Mouse (Mus musculus) liver, embryonic 14.5 days (tissue): ENCODE measurements around the gene Zfp329. TPM values are rescaled to one million over a fixed set of nuclear protein-coding genes. Genes with fewer than 3 reads are reported as not detected.
A peak's percentile ranks its signal among the peaks of the same experiment; 100 is the strongest.

ENCODE experiments used
- ATAC-seq: fragments of 200-750 bp; cut with Nextera tagmentation; 2 replicates; pipeline ENCODE4 v1.8.0; 2017; ENCODE audit warnings: moderate number of reproducible peaks, mild to moderate bottlenecking, moderate library complexity; ENCODE audit not compliant: insufficient read depth
- DNase-seq, 3 experiments: peaks; one replicate each; pipeline ENCODE4 v3.0.0-alpha.2; 2012 to 2013; ENCODE audit warnings: low read depth in 3 of 3, low spot score in 3 of 3
- H3K27ac ChIP-seq: fragments of 300-500 bp; sonication (generic); 2 replicates; pipeline ENCODE4 v1.5.1; 2014; ENCODE audit warnings: moderate library complexity, mild to moderate bottlenecking, control low read depth, inconsistent platforms
- H3K27me3 ChIP-seq: fragments of 300-500 bp; sonication (generic); 2 replicates; pipeline ENCODE4 v1.6.1; 2014; ENCODE audit warnings: mild to moderate bottlenecking, low read length, moderate library complexity; ENCODE audit not compliant: control insufficient read depth, insufficient read depth
- H3K36me3 ChIP-seq: fragments of 300-500 bp; sonication (generic); replicated peaks from 2 replicates; pipeline ENCODE4 v1.6.1; 2014; ENCODE audit warnings: low read depth; ENCODE audit not compliant: control insufficient read depth, insufficient read depth
- H3K4me1 ChIP-seq, 2 experiments: fragments of 200-500 bp in 1 of 2; fragments of 300-500 bp in 1 of 2; sonication (generic) in 1 of 2; replicated peaks; 2 replicates each; pipeline ENCODE4 v1.6.1; 2012 to 2014; ENCODE audit warnings: antibody characterized with exemption in 1 of 2, inconsistent platforms in 1 of 2, low read length in 1 of 2; ENCODE audit not compliant: control insufficient read depth in 2 of 2, insufficient read depth in 2 of 2
- H3K4me2 ChIP-seq: fragments of 300-500 bp; sonication (generic); 2 replicates; pipeline ENCODE4 v1.6.1; 2014; ENCODE audit warnings: low read depth, mild to moderate bottlenecking, control low read depth, moderate library complexity
- H3K4me3 ChIP-seq, 2 experiments: fragments of 200-500 bp in 1 of 2; fragments of 300-500 bp in 1 of 2; sonication (generic) in 1 of 2; 2 replicates each; pipeline ENCODE4 v1.5.1; 2012 to 2014; ENCODE audit warnings: low read depth in 2 of 2, low read length in 2 of 2, mild to moderate bottlenecking in 2 of 2, control low read depth in 1 of 2, inconsistent platforms in 1 of 2, moderate library complexity in 1 of 2; ENCODE audit not compliant: insufficient read depth in 1 of 2
- H3K9ac ChIP-seq: fragments of 300-500 bp; sonication (generic); replicated peaks from 2 replicates; pipeline ENCODE4 v1.6.1; 2014; ENCODE audit warnings: mild to moderate bottlenecking, control low read depth, moderate library complexity
- H3K9me3 ChIP-seq: fragments of 300-500 bp; sonication (generic); 2 replicates; pipeline ENCODE4 v1.6.1; 2016; ENCODE audit warnings: low read length, mixed read lengths; ENCODE audit not compliant: control insufficient read depth
- CTCF ChIP-seq: IDR thresholded peaks from 2 replicates; pipeline ENCODE4 v1.5.1; 2016; ENCODE audit warnings: antibody characterized with exemption, low read depth, control low read depth
- EP300 ChIP-seq: IDR thresholded peaks from 2 replicates; pipeline ENCODE4 v1.6.1; 2016; ENCODE audit warnings: antibody characterized with exemption, low read depth
- WGBS: fragments of 180-500 bp; shearing (Covaris S2); extraction: QIAGEN DNeasy Blood & Tissue Kit; methylation state at CpG from one replicate; pipeline ENCODE4 v1.1.7; 2014; ENCODE audit not compliant: insufficient replicate concordance; 5-methylcytosine and 5-hydroxymethylcytosine counted together
- polyA plus RNA-seq, 2 experiments: library from polyadenylated mRNA; depleted of rRNA in 1 of 2; stranded (reverse) in 1 of 2; unstranded in 1 of 2; fragments of >200 nt; fragmentation: Nextera tagmentation in 1 of 2; extraction: Ambion mirVana in 1 of 2; gene quantifications; 2 replicates each; pipeline versions ENCODE4 v1.2.1 to v1.2.3; 2012 to 2014

Gene Zfp329
- polyA plus RNA-seq, 2 experiments = 1.4 to 2.6 TPM

- Histone ChIP-seq H3K4me1 (no peaks in the 10 kb centered on the region), H3K27me3 (no peaks in the 10 kb centered on the region), H3K9me3 (no peaks in the 10 kb centered on the region), H3K4me2 (no peak overlapping the region), H3K4me3 (no peak overlapping the region), H3K36me3 (no peaks in the 10 kb centered on the region), H3K27ac (no peak overlapping the region), H3K9ac (no peak overlapping the region)
- DNase-seq (no peak), ATAC-seq (no peak)
- WGBS = 35% methylated on average over 5 of the region's 5 CpGs
- no peak for TF ChIP-seq CTCF
- TF ChIP-seq EP300 = no peak
Observed at GRCm38 (mm10) chr7:12788025-12788424, 30.6 kb downstream of the Zfp329 start.

GRCm38 (mm10) chr7:12787333-12787732 is 31.3 kb downstream of the Zfp329 start:
- Histone ChIP-seq H3K9ac (no peak overlapping the region), H3K4me3 (no peak overlapping the region), H3K4me2 (no peak overlapping the region), H3K9me3 (no peaks in the 10 kb centered on the region), H3K4me1 (no peaks in the 10 kb centered on the region), H3K36me3 (no peaks in the 10 kb centered on the region), H3K27ac (no peak overlapping the region), H3K27me3 (no peaks in the 10 kb centered on the region)
- DNase-seq = no peak
- TF ChIP-seq EP300 (no peak), CTCF (no peak)
- ATAC-seq = no peak
- WGBS = 59% methylated on average over 6 of the region's 6 CpGs

GRCm38 (mm10) chr7:12780151-12780830 is 38.4 kb downstream of the Zfp329 start:
- WGBS = 1% methylated on average over 57 of the region's 57 CpGs
- Histone ChIP-seq H3K4me3 (peak overlapping the region; percentile 41 to 45), H3K4me1 (0 out of 4 replicates have a peak, but pooled peaks cover 0 to 4% of the 10 kb centered on the region in 2 experiments), H3K9ac (peak overlapping the region; percentile 10), H3K9me3 (no peaks in the 10 kb centered on the region), H3K27me3 (no peaks in the 10 kb centered on the region), H3K4me2 (peak overlapping the region; percentile 64), H3K27ac (no peak overlapping the region), H3K36me3 (no peaks in the 10 kb centered on the region)
- ATAC-seq = peak; percentile 79
- DNase-seq = peak in 2 of 3 experiments; percentile 33 to 45
- TF ChIP-seq CTCF (no peak), EP300 (no peak)

GRCm38 (mm10) chr7:12779782-12780150 is 38.9 kb downstream of the Zfp329 start:
- DNase-seq = no peak
- no peak overlapping the region for H3K27ac ChIP-seq
- no peaks in the 10 kb centered on the region for H3K27me3 ChIP-seq
- no peaks in the 10 kb centered on the region for H3K36me3 ChIP-seq
- TF ChIP-seq EP300 (no peak), CTCF (no peak)
- 0 out of 4 replicates have a peak, but pooled peaks cover 0 to 4% of the 10 kb centered on the region in 2 experiments for H3K4me1 ChIP-seq
- ATAC-seq = no peak
- WGBS = 22% methylated on average over 10 of the region's 10 CpGs
- peak overlapping the region; percentile 64 for H3K4me2 ChIP-seq
- H3K4me3 ChIP-seq = peak overlapping the region; percentile 41 to 45; a peak in 2 of 4 replicates
- no peaks in the 10 kb centered on the region for H3K9me3 ChIP-seq
- H3K9ac ChIP-seq = no peak overlapping the region

GRCm38 (mm10) chr7:12779141-12779540 is 39.5 kb downstream of the Zfp329 start:
- 66% methylated on average over 5 of the region's 5 CpGs for WGBS
- ATAC-seq = no peak
- H3K4me2 ChIP-seq = no peak overlapping the region
- H3K4me1 ChIP-seq = 0 out of 4 replicates have a peak, but pooled peaks cover 0 to 4% of the 10 kb centered on the region in 2 experiments
- DNase-seq = no peak
- no peak overlapping the region for H3K27ac ChIP-seq
- H3K4me3 ChIP-seq = no peak overlapping the region
- H3K9ac ChIP-seq = no peak overlapping the region
- TF ChIP-seq CTCF (no peak), EP300 (no peak)
- no peaks in the 10 kb centered on the region for H3K36me3 ChIP-seq
- H3K27me3 ChIP-seq = no peaks in the 10 kb centered on the region
- H3K9me3 ChIP-seq = no peaks in the 10 kb centered on the region
